Mouse (Mus musculus): ENCODE results near the gene Cdkn2aipnl.

The Cdkn2aipnl gene

GRCm38 (mm10) chr11:51967443-51968401 is at the start of gene Cdkn2aipnl:
Gene Cdkn2aipnl, plus strand, starts transcription at chr11:51967661.
- peak; percentile 95 to 97 for DNase-seq (ENCODE audit: low spot score in 2 of 2)

DNA sequence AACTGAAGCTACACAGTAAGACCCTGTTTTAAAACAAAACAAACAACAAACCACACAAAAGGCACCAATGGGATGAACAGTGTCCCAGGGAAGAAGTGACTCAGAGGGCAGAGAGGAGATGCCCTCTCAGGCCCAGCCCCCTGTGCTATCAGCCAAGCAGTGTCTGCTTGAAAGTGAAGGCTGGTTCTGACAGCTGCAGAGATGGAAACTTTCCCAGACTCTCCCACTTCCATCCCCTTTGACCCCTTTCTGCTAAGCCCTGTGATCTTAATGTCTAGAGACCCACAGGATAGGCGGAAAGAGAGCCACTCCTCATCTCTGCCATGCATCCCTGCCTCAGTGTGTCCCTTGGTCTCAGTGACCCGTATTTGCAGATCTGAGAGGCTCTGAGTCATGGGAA is 49.5 kb upstream of the Cdkn2aipnl start:
- DNase-seq (ENCODE audit: low spot score in 2 of 2): no peak

- DNase-seq (ENCODE audit: low spot score in 2 of 2): no peak
Observed at GRCm38 (mm10) chr11:51918576-51918975, 48.9 kb upstream of the Cdkn2aipnl start.

GRCm38 (mm10) chr11:51921355-51922125 is 45.9 kb upstream of the Cdkn2aipnl start:
- peak in 1 of 2 experiments; percentile 47 for DNase-seq (ENCODE audit: low spot score in 2 of 2)

DNA sequence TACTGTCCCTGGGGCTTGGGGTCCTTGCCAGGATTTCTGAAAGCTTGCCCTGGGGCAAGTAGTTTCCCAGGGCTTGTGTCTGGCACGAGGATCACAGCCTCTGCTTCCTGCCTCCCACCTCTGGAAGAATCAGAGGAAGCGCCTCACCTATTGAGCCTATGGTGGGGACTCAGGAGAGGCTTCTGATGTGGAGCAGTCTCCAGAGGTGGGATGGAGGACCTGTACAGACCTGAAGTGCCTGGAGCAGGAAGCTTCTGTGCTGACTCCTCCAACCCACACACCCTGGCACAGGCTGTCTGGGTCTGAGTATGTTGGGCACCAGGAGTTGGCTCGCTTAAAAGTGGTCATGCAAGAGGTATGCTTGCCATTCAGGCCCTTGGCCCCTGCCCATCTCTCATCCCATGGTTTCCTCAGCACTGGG is 45.0 kb upstream of the Cdkn2aipnl start:
- no peak for DNase-seq (ENCODE audit: low spot score in 2 of 2)

DNA sequence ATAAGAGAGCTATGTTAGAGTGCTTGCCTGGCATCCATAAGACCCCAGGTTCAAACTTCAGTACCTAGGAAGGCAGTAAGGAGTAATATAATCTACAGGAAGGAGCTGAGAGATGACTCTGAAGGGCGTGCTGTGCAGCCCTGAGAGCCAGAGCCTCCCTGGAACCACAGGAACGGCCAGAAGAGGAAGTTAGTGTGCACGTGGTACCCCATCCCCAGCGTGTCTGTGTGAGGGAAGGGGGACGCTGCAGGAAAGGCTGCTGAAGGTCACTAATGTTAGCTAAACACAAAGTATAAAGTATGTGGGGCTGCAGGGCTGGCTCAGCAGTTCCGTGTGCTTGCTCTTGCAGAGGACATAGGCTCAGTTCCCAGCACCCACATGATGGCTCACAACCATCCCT is 41.9 kb upstream of the Cdkn2aipnl start:
- DNase-seq (ENCODE audit: low spot score in 2 of 2): peak in 1 of 2 experiments; percentile 36

DNA sequence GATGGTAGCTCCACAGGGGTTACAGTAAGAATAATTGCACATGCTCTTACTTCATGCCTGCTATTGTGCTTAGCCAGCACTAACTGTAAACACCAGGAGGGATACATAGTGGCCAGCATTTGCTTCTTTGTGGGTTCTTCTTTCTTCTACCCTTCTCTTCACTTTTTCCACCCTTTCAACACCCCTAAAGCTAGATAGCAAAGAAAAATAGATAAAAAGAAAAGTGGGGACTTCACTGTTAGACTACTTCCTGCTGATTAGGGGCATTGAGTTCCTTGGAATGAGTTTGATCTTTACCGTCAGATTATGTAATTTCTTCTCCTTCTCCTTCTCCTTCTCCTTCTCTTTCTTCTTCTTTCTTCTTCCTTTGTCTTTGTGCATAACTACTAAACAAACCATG is 41.1 kb upstream of the Cdkn2aipnl start:
- no peak for DNase-seq (ENCODE audit: low spot score in 2 of 2)

DNA sequence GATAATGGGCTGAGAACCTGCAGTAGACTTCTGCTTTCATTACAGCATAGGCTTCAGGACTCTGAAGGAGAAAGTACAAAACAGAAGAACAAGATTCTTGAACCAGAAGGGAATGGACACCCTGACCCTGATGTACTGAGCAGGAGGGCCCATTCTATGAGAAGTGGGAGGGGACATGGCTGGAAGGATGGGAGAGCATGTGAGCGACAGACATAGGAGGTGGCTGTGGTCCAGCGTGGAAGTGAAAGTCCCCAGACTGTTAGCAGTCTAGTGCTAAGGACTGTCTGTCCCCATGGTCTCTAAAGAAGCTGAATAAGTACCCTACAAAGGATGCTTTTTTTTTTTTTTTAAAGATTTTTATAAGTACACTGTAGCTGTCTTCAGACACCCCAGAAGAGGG is 40.4 kb upstream of the Cdkn2aipnl start:
- peak; percentile 36 to 47 for DNase-seq (ENCODE audit: low spot score in 2 of 2)

GRCm38 (mm10) chr11:51931138-51931537 is 36.3 kb upstream of the Cdkn2aipnl start:
- DNase-seq (ENCODE audit: low spot score in 2 of 2): no peak

DNA sequence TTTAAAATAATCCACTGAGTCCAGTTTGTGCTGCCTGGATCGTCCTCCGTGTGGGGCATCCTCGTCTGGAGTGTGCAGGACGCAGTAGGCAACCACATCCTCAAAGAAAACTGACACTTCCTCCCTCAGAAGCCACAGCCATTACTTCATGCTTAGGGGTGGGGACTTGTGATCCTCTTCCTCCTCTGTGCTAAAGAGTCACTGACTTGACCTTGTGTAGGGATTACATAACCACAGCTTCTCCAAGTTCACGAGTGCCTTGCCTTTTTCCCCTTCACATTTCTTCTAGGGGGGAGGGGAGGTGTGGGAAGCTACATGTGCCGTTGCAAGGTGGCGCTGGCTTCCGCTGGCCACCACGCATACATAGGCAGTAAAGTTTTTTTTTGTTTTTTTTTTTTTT is 35.7 kb upstream of the Cdkn2aipnl start:
- peak in 1 of 2 experiments; percentile 40 for DNase-seq (ENCODE audit: low spot score in 2 of 2)

- DNase-seq (ENCODE audit: low spot score in 2 of 2): no peak
Observed at GRCm38 (mm10) chr11:51934230-51934629, 33.2 kb upstream of the Cdkn2aipnl start.

DNA sequence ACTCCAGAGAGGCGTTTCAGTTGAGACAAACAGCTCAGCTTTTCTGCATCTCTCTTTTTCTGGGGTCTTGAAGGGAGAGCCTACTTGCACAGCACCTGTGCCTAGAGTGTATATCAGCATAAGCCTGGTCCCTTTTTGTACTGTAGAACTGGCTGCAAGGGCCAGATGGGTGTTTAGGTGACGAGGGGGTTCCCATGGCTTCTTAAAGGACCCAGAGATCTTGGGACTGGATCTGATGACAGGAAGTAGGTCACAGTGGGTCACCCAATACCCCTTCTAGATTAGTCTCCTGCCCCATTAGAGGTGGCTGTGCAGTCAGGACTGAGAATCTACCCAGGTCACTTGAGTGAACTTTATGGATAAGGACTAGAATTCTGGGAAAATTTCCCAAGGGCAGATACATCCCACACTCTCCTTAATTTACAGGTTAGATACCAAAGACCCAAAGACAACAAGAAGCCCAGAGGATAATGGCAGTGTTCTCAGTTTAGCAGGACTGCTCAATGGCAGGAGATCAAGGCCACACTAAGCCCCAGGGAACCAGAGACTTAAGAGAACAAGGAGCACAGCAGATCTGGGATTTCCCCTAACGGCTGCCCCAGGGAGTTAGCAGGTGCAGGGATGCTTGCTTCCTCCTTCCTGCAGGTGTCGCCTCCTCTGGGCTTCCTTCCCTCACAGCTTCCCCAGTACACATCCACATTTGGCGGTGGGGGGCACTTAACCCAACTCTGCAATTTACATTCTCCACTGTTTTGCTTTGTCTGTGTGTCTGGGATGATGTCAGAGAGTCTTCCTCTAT is 31.6 kb upstream of the Cdkn2aipnl start:
- no peak for DNase-seq (ENCODE audit: low spot score in 2 of 2)

DNA sequence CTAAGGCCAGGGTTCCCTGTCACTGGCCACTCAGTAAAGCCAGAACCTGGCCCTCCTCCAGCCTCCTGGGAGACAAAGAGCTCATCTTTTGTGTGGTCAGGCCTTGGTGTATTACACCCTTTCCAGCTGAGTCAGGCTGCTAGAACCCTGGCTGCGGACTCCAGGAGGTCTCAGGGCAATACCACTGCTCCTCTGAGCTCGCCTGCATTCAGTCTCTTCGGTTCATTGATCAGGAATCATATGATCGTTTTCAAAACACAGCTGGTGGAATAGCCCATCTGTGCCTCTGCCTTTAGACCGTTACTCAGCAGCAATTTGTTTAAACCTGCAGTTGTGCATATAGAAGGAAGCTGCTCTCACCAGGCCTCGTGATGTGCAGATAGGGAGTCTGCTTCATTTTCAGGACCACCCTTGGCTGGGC is 30.1 kb upstream of the Cdkn2aipnl start:
- no peak for DNase-seq (ENCODE audit: low spot score in 2 of 2)

- no peak for DNase-seq (ENCODE audit: low spot score in 2 of 2)
Observed at GRCm38 (mm10) chr11:51938817-51939589, 28.5 kb upstream of the Cdkn2aipnl start.

GRCm38 (mm10) chr11:51939590-51939955 is 27.9 kb upstream of the Cdkn2aipnl start:
- no peak for DNase-seq (ENCODE audit: low spot score in 2 of 2)

DNA sequence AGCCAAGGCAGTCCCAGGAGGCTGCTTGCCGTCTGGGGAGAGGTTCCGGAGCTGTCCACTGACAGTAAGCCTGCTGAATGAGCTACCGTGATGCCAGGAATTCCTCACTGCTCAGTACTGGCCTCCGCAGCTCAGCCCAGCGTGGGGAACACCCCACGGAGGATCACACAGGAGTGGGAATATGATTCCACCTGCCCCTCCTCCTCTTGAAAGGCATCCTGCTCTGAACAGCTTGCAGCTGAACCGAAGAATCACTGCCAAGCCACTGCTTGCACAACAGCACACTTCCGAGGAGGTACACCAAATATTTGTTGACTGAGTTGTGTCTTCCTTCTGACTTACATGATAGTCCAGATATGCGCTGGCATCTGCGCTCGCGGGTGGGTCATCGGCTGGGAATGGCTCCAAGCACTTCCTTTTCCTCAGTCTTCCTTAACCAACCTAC is 26.9 kb upstream of the Cdkn2aipnl start:
- DNase-seq (ENCODE audit: low spot score in 2 of 2): no peak

- peak; percentile 34 to 47 for DNase-seq (ENCODE audit: low spot score in 2 of 2)
Observed at GRCm38 (mm10) chr11:51942602-51943499, 24.6 kb upstream of the Cdkn2aipnl start.

DNA sequence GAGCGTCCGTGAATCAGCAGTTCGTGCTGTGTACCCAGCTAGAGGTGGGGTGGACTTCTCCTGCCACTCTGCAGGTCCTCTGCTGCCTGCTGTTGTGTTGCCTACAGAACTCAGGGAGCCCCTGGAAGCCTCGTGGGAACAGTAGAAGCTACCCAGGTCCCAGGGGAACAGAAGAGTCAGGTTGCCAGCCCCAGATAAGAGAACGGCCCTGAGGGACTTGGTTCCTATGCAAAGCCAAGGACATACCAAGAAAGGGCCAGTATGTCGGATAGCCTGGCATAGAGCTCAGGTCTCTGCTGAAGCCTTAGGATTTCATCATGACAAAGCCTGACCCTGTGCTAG is 24.0 kb upstream of the Cdkn2aipnl start:
- no peak for DNase-seq (ENCODE audit: low spot score in 2 of 2)

GRCm38 (mm10) chr11:51944239-51944638 is 23.2 kb upstream of the Cdkn2aipnl start:
- no peak for DNase-seq (ENCODE audit: low spot score in 2 of 2)

DNA sequence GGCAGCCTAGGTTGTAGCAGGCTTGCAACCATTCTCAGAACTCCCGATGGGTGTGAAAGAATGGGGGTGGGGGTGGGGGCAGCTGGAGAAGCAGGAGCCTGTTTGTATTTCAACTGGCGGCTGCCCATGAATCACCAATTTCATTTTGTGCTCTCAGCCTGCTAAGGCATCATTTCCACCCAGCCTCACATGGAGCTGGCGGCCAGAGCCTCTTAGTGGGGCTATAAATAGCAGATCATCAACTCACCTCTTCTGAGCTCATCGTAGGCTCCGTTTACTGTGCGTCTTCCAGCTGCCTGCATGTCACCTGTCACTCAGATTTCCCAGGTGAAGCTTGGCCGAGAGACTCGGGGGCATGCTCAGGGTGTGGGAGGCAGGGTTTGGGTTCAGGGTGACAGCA is 21.9 kb upstream of the Cdkn2aipnl start:
- peak; percentile 41 to 59 for DNase-seq (ENCODE audit: low spot score in 2 of 2)

Data from right cerebral cortex, postnatal 10 days (tissue).